Mouse (Mus musculus): ENCODE results near the gene Grin3b.

- no peak for TF ChIP-seq CTCF (IDR thresholded peaks at IDR 0.05; ENCODE audit: extremely low read depth, insufficient read length, insufficient replicate concordance, low read depth, low read length)
- TF ChIP-seq POLR2A (IDR thresholded peaks at IDR 0.05; ENCODE audit: low read depth, low read length): no peak
Observed at GRCm38 (mm10) chr10:79940749-79941148, 29.8 kb upstream of the Grin3b start.

Data from small intestine, adult 2 months (tissue).